Mouse (Mus musculus) liver (tissue): ENCODE data around the gene Capn15.

Experiments used
- DNase-seq: peaks from one replicate; pipeline ENCODE4 v3.0.0-alpha.2; 2020; ENCODE audit warnings: mixed read lengths

The Capn15 gene

GRCm38 (mm10) chr17:25992274-25992673 is 6.7 kb upstream of the Capn15 start:
- no peak for DNase-seq

- no peak for DNase-seq
These were observed 4.7 kb upstream of the Capn15 start for GRCm38 (mm10) chr17:25990331-25990730.

DNA sequence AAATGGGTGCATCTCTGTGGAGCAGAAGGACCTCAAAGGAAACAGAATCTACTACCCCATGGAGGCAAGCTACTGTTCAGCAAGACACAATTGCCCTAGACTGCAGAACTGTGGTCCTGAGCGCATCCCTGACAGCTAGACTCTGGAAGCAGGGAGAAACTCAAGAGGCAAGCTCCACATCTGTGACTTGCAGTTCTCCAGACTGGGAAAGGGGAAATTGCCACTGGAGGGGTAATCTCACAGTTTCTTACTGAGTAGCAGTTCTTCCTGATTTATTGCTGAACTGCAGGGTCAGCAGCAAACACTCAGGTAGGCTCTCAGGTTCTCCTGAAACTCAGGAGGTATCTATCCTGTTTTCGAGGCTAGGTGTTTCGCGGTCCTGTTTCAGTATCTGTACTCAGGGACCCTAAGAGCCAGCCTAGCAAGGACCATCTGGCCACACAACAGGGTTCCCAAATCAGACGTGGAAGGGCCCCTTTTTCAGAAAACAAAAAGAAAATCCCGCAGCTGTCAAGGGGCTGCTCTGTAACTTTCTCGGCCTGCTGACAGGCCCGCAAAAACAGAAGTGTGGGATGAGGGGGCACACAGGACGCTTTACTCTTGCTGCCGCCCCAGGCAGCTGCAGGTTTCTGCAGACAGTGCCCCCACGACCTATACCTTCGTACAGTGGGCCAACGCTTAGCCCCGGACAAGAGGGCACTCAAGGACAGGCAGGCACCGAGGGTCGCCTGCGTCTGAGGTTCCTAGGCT is 865 bp downstream of the Capn15 start:
- DNase-seq, result no peak

DNA sequence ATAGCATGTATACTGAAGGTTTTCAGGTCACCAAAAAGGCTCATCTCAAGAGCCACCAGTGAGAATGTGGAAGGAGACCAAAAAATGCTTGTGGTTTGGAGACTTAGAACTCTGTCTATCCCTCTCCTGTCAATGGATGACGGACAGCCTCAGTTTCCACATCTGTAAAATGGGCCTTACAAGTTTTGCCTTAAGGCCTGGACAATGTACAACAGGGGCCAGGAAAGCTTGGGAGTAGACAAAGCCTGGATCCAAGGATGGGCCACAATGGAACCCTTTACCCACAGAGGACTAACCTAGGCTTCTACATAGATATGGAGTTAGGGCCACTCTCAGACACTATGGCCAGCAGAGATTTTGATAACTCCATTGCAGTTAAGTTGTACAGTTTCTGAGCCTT is 1.5 kb downstream of the Capn15 start:
- no peak for DNase-seq

- DNase-seq, result no peak
These were observed 2.7 kb downstream of the Capn15 start for GRCm38 (mm10) chr17:25982913-25983312.

GRCm38 (mm10) chr17:25980854-25981253 is 4.7 kb downstream of the Capn15 start:
- no peak for DNase-seq

DNA sequence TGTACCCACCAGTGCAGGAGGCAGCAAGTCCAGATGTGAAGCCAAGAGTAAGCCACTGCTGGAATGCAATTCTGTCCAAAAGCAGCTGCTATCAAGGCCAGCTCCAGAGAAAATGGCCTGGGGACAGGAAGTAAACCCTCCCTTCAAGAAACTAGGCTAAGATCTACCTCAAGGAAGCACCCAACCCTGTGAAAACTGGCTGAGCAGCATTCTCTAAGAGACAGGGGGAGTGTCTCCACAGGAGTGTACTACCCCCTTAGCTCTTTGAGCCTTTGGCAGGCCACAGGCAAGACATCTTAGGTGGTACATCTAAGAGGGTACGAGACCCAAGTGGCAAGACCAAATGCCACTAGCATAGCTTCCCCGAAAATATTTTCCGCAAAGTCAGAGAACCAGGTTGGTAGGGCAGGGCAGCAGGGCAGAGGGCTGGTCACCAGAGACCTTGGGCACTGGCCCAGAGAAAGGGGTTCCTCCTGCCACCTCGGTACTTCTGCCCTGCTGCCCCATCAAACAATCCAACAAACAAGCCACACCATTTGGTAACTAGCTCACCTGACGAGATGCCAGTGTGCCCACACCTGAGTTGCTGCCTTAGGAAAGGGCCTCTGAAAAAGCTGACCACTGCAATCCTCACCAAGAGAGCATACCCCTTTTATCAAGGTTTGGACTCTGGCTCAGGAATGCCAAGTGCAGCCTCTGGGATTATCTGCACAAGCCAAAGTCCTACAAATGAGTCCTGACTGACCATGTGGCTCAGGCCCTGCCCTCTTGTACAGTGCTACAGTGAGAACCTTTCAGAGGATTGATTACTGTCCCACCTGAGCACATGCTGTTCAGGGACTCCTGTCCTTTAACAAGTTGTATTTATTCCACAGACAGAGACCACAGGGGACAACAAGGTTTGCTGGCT is 5.5 kb downstream of the Capn15 start:
- no peak for DNase-seq

DNA sequence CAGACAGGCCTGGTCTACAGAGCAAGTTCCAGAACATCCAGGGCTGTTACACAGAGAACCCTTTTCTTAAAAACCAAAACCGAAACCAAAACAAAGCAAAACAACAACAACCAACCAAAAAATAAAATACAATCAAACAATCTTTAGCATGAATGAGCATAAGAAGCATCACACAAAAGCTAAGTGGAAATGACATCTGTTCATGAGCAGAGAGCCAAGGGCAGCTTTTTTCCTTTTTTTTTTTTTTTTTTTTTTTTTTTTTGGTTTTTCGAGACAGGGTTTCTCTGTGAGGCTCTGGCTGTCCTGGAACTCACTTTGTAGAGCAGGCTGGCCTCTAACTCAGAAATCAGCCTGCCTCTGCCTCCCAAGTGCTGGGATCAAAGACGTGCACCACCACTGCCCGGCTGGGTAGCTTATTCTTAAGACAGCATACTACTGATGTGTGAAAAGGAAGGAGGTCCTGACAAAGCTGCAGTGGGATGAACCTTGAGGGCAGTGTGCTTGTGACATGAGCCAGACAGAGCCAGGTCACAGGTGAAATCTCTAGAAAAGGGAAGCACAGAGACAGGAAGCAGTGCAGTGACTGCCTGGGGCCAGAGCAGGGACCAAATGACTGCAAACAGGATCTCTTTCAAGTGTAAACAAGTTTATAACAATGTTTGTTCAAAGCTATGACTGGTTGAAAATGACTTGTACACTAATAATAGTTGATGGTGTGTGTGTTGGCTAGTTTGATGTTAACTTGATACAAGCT is 14.5 kb downstream of the Capn15 start:
- no peak for DNase-seq

DNA sequence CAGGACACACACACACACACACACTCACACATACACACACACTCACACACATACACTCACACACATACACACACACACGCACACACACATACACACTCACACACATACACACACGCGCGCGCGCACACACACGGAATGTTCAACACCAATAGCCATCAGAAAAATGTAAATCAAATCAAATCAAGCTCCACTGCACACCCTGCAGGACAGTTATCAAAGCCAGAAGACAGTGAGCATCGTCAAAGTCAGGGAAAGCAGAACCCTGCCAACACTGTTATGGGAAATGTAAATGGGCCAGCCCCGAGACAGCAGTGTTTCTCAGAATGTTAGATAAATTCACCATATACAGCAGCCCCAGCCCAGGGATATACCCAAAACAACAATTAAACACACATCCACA is 15.1 kb downstream of the Capn15 start:
- DNase-seq, result no peak

DNA sequence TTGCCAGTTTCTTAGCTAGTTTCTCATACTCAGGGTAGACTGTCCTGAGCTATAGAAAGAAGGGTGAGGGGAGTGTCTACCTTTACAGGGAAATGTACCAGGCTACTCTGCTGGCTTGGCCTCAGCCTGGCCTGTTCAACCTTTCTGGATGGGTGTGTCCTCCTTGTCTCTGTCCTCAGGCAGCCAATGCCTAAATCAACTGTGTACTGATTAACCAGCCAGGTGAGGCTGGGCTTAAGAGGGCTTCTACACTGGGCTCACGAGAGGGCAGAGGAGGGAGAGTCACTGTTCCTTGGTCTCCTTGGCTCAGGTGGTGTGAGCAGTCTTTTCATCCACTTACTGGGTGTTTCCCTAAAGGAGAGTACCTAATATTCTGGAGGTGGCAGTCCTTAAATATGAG is 17.4 kb downstream of the Capn15 start:
- peak; percentile 51 for DNase-seq

DNA sequence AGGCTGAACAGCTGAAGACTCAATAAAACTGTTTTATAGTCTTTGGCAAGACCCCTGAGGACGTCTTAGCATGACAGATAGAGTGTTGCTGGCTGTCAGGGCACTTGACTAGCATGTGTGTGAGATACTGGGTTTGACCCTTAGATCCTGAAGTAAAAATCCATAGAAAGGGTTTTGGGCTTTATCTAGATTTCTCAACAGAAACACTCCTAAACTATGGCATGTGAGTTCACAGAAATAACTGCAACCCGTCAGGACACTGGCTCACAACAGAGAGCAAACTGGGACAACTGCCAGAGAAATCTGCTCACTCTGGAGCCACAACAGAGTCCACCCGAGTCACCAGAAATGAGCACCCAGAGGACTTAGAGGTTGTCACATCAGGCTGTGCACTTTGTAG is 17.9 kb downstream of the Capn15 start:
- no peak for DNase-seq

- DNase-seq, result no peak
These were observed 21.3 kb downstream of the Capn15 start for GRCm38 (mm10) chr17:25964271-25964670.

DNA sequence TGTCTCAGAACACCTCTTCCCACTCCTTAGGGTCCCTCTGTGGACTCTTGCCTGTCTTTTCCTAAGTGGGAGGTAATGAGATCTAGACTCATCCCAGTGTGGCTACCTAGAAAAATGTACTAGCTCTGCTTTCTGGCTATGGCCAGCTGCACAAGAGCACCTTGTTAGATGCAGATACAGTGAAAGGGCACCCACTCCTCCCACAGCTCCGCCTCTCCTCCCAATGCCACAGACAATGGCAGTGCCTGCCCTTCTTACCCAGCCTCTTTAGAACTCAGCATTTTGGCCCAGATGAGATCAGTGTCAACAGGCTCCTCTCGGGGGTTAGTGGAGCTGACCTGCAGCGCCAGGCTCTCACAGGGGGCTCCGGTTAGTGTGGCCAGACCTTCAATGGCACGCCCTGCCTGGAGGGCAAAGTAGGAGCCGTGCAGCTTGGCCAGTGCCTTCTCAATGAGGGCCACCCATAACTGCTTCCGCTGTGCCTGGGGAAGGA is 23.1 kb downstream of the Capn15 start:
- DNase-seq, result peak; percentile 60

DNA sequence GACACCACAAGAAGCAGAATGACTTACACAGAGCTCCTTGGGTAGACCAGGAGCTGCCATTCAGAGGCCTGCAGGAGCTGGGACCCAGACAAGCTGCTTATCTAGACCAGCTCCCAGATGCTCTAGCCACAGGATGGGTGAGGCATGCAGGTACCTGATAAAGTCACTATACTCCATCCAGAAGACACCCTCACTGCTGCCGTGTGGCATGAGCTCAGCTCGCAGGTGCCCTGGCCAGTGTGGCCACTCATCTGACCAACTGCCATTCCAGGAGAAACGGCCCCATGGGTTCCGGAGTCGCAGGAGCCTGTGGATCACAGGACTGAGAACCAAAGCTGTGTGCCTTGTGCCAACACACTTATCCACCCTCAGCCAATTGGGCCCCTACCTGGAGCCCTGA is 24.0 kb downstream of the Capn15 start:
- DNase-seq, result peak; percentile 90

DNA sequence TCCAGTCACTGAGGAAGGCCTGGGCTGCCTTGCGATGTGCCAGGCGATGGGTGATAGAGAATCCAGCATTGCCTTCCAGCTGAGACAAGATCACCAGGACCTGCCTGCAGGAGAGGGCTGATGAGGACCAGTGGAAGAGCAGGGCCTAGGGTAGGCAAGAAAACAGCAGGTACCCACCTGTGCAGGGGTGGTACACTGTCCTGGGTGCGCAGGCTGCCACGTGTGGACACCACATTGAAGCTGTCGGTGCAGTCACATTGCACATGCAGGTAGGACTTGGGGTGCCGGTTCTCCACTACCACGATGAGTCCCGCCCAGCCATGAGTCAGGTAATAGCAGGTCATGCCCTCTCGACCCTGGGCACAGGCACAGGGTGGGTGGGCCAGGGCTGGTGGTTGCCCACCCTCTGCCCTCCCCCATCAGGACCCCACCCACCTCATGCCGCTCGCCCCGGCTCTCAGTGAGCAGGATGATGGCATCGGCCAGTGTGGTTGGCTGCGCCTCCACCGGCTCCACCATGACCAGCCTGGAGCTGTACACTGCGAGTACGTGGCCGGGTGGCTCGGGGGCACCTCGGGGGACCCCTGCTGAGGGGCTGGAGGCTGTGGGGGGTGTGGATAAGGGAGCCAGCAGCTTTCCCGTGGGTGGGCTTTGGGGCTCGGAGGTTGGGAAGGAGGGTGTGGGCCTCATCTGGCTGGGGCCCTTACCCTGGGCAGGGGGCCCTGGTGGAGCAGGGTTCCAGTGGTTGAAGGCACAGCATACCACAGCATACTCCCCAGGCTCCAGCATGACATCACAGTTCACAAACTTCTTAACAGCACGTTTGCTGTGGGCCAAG is 25.7 kb downstream of the Capn15 start:
- peak; percentile 4 for DNase-seq

DNA sequence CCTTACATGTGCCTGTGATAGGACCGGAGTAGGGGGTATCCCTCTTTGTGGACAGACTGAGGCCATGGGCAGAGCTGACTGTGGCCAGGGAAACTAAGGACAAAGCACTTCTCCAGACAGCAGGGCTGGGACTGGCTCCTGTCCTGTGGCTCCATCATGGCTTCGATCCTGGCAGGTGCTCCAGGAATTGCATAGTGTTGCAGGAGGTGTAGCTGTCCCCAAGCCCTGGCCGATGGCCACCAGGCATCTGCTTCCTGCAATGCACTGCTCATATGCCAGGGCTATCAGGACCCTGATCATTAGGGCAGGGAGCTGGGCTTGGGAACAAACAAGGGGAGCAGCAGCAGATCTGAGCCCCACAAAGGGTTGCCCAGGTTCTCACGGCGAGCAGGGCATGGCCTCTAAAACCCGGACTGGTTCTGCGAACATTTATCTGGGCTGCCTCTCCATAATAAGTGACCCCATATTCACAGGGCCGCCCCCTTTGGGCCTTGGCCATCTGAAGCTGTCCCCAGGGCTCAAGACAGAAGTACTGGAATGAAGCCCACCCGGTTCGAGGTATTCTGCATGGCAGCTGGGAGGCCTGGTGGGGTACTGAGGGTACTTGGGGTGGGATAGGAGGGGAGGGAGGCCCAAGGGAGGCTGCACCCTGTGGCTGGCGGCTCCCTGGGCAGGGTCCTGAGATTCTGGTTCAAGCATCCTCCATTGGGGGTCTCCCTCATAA is 26.7 kb downstream of the Capn15 start:
- no peak for DNase-seq

DNA sequence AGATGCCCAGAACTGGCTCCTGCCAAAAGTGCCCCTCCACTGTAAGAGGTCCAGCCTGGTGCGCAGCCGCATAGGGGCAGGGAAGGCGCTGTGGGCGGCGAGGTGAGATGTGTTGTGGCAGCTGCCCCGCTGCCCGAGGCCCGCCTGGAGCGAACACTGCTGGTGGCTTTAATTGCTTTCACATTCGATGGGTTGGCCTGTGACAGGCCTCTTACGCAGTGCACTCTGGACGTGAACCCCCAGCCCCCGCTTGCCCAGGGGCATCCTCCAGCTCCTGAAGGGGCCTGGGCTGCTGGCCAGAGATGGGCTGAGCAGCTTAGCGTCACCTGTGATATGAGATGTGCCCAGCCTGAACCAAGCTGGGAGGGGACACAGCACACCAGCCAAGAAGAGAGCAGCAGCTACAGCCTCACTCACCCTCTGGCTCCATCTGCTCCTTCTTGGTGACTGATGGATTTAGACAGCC is 28.0 kb downstream of the Capn15 start:
- no peak for DNase-seq

- DNase-seq, result no peak
These were observed 29.0 kb downstream of the Capn15 start for GRCm38 (mm10) chr17:25956631-25957030.

- DNase-seq, result no peak
These were observed 29.4 kb downstream of the Capn15 start for GRCm38 (mm10) chr17:25956201-25956600.

- DNase-seq, result no peak
These were observed 29.9 kb downstream of the Capn15 start for GRCm38 (mm10) chr17:25955736-25956135.

DNA sequence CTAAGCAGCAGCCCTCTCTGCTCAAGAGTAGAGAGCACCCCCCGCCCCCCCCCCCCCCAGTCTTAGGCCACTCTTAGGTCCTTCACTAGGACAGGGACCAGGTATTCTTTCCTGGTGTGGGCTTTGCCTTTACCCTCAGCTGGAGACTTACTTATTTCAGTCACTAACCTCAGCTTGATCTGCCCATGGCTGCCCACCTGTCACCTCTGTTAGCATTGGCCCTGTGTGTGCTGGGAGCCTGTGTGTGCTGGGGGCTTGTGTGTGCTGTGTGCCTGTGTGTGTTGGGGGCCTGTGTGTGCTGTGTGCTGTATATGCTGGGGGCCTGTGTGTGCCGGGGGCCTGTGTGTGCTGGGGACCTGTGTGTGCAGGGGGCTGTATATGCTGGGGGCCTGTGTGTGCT is 30.9 kb downstream of the Capn15 start:
- DNase-seq, result no peak
